Mouse (Mus musculus): ENCODE results near the gene Srf. TPM values are rescaled to one million over a fixed set of nuclear protein-coding genes. Genes with fewer than 3 reads are reported as not detected.

The Srf gene
- polyA plus RNA-seq (2014; fragmentation: Nextera tagmentation; extraction: Ambion mirVana): 5.6 and 9.2 TPM in 2 replicates

GRCm38 (mm10) chr17:46555673-46556583, at the start of gene Srf:
Srf (minus strand) TSS chr17:46556175.
- Histone ChIP-seq H3K4me3 (ENCODE audit: low read depth, low read length) (peak within 1 kb of the TSS; percentile 90), H3K36me3 (ENCODE audit: control insufficient read depth, insufficient read depth, low read length) (peaks cover 8% of the 10 kb centered on the region), H3K27me3 (replicated peaks; ENCODE audit: control insufficient read depth, insufficient read depth, low read length) (no peaks in the 10 kb centered on the region), H3K9me3 (ENCODE audit: control insufficient read depth, low read length) (no peaks in the 10 kb centered on the region), H3K4me2 (peak within 1 kb of the TSS; percentile 97), H3K27ac (ENCODE audit: low read depth, low read length) (peak within 1 kb of the TSS; percentile 88), H3K4me1 (replicated peaks; ENCODE audit: control insufficient read depth, insufficient read depth, low read length) (peaks cover 32% of the 10 kb centered on the region), H3K9ac (ENCODE audit: low read depth, low read length) (peak within 1 kb of the TSS; percentile 93)
- under 1% methylated on average over 87 of the region's 87 CpGs for WGBS
- ATAC-seq (replicated peaks; ENCODE audit: low FRiP score): peak; percentile 95
- peak; percentile 93 for DNase-seq (ENCODE audit: low spot score)

GRCm38 (mm10) chr17:46605126-46605525, 49.2 kb upstream of the Srf start:
- H3K27ac ChIP-seq (ENCODE audit: low read depth, low read length): no peak overlapping the region
- no peak for ATAC-seq (replicated peaks; ENCODE audit: low FRiP score)
- WGBS: 78% methylated on average over 5 of the region's 5 CpGs

DNA sequence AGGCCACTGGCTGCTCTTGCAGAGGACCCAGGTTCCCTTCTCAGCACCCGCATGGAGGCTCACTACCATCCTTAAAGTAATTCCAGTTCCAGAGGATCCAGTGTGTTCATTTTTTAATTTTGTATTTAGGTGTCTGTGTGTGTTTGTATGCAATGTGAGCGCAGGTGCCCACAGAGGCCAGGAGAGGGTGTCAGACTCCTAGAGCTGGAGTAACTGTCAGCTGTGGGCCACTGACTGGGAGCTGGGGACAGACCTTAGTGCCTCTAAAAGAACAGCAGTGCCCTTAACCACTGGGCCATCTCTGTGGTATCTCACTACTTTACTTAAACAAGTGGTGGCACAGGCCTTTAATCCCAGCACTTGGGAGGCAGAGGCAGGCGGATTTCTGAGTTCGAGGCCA, 47.3 kb upstream of the Srf start:
- WGBS: 90% methylated on average over 4 of the region's 4 CpGs
- Histone ChIP-seq H3K4me1 (replicated peaks; ENCODE audit: control insufficient read depth, insufficient read depth, low read length) (no peaks in the 10 kb centered on the region), H3K36me3 (ENCODE audit: control insufficient read depth, insufficient read depth, low read length) (no peaks in the 10 kb centered on the region), H3K9me3 (ENCODE audit: control insufficient read depth, low read length) (no peaks in the 10 kb centered on the region), H3K4me2 (no peak overlapping the region), H3K27ac (ENCODE audit: low read depth, low read length) (no peak overlapping the region), H3K27me3 (replicated peaks; ENCODE audit: control insufficient read depth, insufficient read depth, low read length) (no peaks in the 10 kb centered on the region), H3K4me3 (ENCODE audit: low read depth, low read length) (no peak overlapping the region), H3K9ac (ENCODE audit: low read depth, low read length) (no peak overlapping the region)
- ATAC-seq (replicated peaks; ENCODE audit: low FRiP score) (no peak), DNase-seq (ENCODE audit: low spot score) (no peak)

More at GRCm38 (mm10) chr17:46605126-46605525, 49.2 kb upstream of the Srf start:
- DNase-seq (ENCODE audit: low spot score): no peak
- Histone ChIP-seq H3K4me3 (ENCODE audit: low read depth, low read length) (no peak overlapping the region), H3K4me2 (no peak overlapping the region), H3K36me3 (ENCODE audit: control insufficient read depth, insufficient read depth, low read length) (no peaks in the 10 kb centered on the region), H3K27me3 (replicated peaks; ENCODE audit: control insufficient read depth, insufficient read depth, low read length) (no peaks in the 10 kb centered on the region), H3K9me3 (ENCODE audit: control insufficient read depth, low read length) (no peaks in the 10 kb centered on the region), H3K4me1 (replicated peaks; ENCODE audit: control insufficient read depth, insufficient read depth, low read length) (no peaks in the 10 kb centered on the region), H3K9ac (ENCODE audit: low read depth, low read length) (no peak overlapping the region)

DNA sequence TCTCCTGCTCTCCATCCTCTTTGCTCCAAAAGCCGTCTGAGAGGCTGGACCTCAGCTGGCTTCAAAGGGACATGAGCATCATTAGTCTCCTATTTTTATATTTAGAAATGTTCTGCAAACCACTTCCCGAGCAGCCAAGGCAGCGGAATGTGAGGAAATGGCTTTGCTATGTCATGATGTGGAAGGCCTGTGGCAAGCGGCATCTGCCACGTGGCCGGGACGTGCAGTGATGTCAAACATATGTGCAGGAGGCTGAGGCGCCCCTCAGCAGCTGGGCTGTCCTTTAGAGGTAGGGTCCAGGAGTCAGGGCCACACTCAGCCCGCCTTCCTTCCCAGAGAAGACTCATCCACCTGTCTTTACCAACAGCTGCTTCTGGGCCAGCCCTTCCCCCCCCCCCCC, 46.2 kb upstream of the Srf start:
- H3K4me1 ChIP-seq (replicated peaks; ENCODE audit: control insufficient read depth, insufficient read depth, low read length): no peaks in the 10 kb centered on the region
- no peak for DNase-seq (ENCODE audit: low spot score)
- ATAC-seq (replicated peaks; ENCODE audit: low FRiP score): no peak
- no peaks in the 10 kb centered on the region for H3K27me3 ChIP-seq (replicated peaks; ENCODE audit: control insufficient read depth, insufficient read depth, low read length)
- WGBS: 74% methylated on average over 9 of the region's 9 CpGs
- no peak overlapping the region for H3K9ac ChIP-seq (ENCODE audit: low read depth, low read length)
- H3K4me2 ChIP-seq: no peak overlapping the region
- H3K27ac ChIP-seq (ENCODE audit: low read depth, low read length): no peak overlapping the region; the same call in 1 of the 2 replicates
- no peaks in the 10 kb centered on the region for H3K9me3 ChIP-seq (ENCODE audit: control insufficient read depth, low read length)
- no peaks in the 10 kb centered on the region for H3K36me3 ChIP-seq (ENCODE audit: control insufficient read depth, insufficient read depth, low read length)
- no peak overlapping the region for H3K4me3 ChIP-seq (ENCODE audit: low read depth, low read length)

DNA sequence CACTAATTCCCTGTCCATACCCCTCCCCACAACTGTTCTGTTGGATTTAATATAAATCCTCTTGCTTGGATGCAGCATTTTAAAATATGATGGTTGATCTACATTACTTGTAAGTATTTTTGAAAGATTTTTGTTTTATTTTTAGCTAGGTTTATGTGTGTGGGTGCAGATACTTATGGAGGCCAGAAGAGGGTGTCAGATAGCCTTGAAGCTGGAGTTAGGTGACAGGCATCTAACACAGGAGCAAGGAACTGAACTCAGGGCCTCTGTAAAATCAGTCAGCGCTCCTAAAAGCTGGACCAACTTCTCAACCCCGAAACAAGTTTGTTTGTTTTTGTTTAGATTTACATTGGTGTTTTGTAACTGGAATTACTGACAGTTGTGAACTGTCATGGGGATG, 44.6 kb upstream of the Srf start:
- Histone ChIP-seq H3K4me2 (no peak overlapping the region), H3K36me3 (ENCODE audit: control insufficient read depth, insufficient read depth, low read length) (no peaks in the 10 kb centered on the region), H3K9me3 (ENCODE audit: control insufficient read depth, low read length) (no peaks in the 10 kb centered on the region), H3K4me3 (ENCODE audit: low read depth, low read length) (no peak overlapping the region), H3K27me3 (replicated peaks; ENCODE audit: control insufficient read depth, insufficient read depth, low read length) (no peaks in the 10 kb centered on the region), H3K4me1 (replicated peaks; ENCODE audit: control insufficient read depth, insufficient read depth, low read length) (no peaks in the 10 kb centered on the region), H3K27ac (ENCODE audit: low read depth, low read length) (no peak overlapping the region), H3K9ac (ENCODE audit: low read depth, low read length) (no peak overlapping the region)
- DNase-seq (ENCODE audit: low spot score): no peak
- WGBS: 86% methylated on average over 2 of the region's 2 CpGs
- ATAC-seq (replicated peaks; ENCODE audit: low FRiP score): no peak

GRCm38 (mm10) chr17:46598963-46599362, 43.0 kb upstream of the Srf start:
- Histone ChIP-seq H3K9me3 (ENCODE audit: control insufficient read depth, low read length) (no peaks in the 10 kb centered on the region), H3K4me1 (replicated peaks; ENCODE audit: control insufficient read depth, insufficient read depth, low read length) (peaks cover 6% of the 10 kb centered on the region; the same call in 1 of the 2 replicates), H3K27ac (ENCODE audit: low read depth, low read length) (no peak overlapping the region), H3K27me3 (replicated peaks; ENCODE audit: control insufficient read depth, insufficient read depth, low read length) (no peaks in the 10 kb centered on the region), H3K36me3 (ENCODE audit: control insufficient read depth, insufficient read depth, low read length) (no peaks in the 10 kb centered on the region), H3K4me3 (ENCODE audit: low read depth, low read length) (no peak overlapping the region), H3K9ac (ENCODE audit: low read depth, low read length) (no peak overlapping the region), H3K4me2 (no peak overlapping the region)
- ATAC-seq (replicated peaks; ENCODE audit: low FRiP score) (no peak), DNase-seq (ENCODE audit: low spot score) (no peak)
- WGBS: 75% methylated on average over 4 of the region's 4 CpGs

GRCm38 (mm10) chr17:46597956-46598355, 42.0 kb upstream of the Srf start:
- Histone ChIP-seq H3K4me1 (replicated peaks; ENCODE audit: control insufficient read depth, insufficient read depth, low read length) (peaks cover 6% of the 10 kb centered on the region; the same call in 1 of the 2 replicates), H3K9me3 (ENCODE audit: control insufficient read depth, low read length) (no peaks in the 10 kb centered on the region), H3K27ac (ENCODE audit: low read depth, low read length) (no peak overlapping the region), H3K4me3 (ENCODE audit: low read depth, low read length) (no peak overlapping the region), H3K36me3 (ENCODE audit: control insufficient read depth, insufficient read depth, low read length) (no peaks in the 10 kb centered on the region), H3K9ac (ENCODE audit: low read depth, low read length) (no peak overlapping the region), H3K4me2 (no peak overlapping the region), H3K27me3 (replicated peaks; ENCODE audit: control insufficient read depth, insufficient read depth, low read length) (no peaks in the 10 kb centered on the region)
- ATAC-seq (replicated peaks; ENCODE audit: low FRiP score) (no peak), DNase-seq (ENCODE audit: low spot score) (no peak)
- WGBS: 66% methylated on average over 11 of the region's 11 CpGs

DNA sequence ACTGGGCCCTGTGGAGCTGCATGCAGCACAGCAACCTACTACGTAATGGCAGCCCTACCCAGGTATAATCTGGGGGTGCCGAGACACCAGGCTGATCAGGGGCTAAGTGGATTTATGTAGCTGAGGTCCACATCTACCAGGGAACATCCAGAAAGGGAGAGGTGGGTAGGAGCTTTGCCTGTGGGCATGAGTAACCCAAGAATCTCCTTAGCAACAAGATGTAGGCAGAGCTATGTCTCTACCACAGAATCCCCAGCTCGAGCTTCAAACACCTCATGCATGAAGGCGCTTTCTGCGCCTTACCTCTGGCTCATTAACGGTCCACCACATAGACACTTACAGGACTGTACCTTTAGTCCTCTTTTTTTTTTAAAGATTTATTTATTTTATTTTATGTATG, 39.4 kb upstream of the Srf start:
- no peak overlapping the region for H3K4me2 ChIP-seq
- ATAC-seq (replicated peaks; ENCODE audit: low FRiP score): no peak
- H3K9ac ChIP-seq (ENCODE audit: low read depth, low read length): no peak overlapping the region
- H3K4me3 ChIP-seq (ENCODE audit: low read depth, low read length): no peak overlapping the region
- no peak overlapping the region for H3K27ac ChIP-seq (ENCODE audit: low read depth, low read length)
- no peaks in the 10 kb centered on the region for H3K9me3 ChIP-seq (ENCODE audit: control insufficient read depth, low read length)
- H3K27me3 ChIP-seq (replicated peaks; ENCODE audit: control insufficient read depth, insufficient read depth, low read length): no peaks in the 10 kb centered on the region
- whole genome bisulfite sequencing: 85% methylated on average over 6 of the region's 6 CpGs
- no peak for DNase-seq (ENCODE audit: low spot score)
- no peaks in the 10 kb centered on the region for H3K36me3 ChIP-seq (ENCODE audit: control insufficient read depth, insufficient read depth, low read length)
- H3K4me1 ChIP-seq (replicated peaks; ENCODE audit: control insufficient read depth, insufficient read depth, low read length): peaks cover 6% of the 10 kb centered on the region; the same call in 1 of the 2 replicates

GRCm38 (mm10) chr17:46594606-46595005, 38.6 kb upstream of the Srf start:
- DNase-seq (ENCODE audit: low spot score): no peak

More at GRCm38 (mm10) chr17:46594606-46595005, 38.6 kb upstream of the Srf start:
- no peaks in the 10 kb centered on the region for H3K27me3 ChIP-seq (replicated peaks; ENCODE audit: control insufficient read depth, insufficient read depth, low read length)
- whole genome bisulfite sequencing: 56% methylated on average over 9 of the region's 9 CpGs
- no peak overlapping the region for H3K27ac ChIP-seq (ENCODE audit: low read depth, low read length)
- H3K9me3 ChIP-seq (ENCODE audit: control insufficient read depth, low read length): no peaks in the 10 kb centered on the region
- no peak overlapping the region for H3K4me3 ChIP-seq (ENCODE audit: low read depth, low read length)
- no peak overlapping the region for H3K4me2 ChIP-seq
- H3K9ac ChIP-seq (ENCODE audit: low read depth, low read length): no peak overlapping the region
- peaks cover 8% of the 10 kb centered on the region; the same call in 1 of the 2 replicates for H3K4me1 ChIP-seq (replicated peaks; ENCODE audit: control insufficient read depth, insufficient read depth, low read length)
- H3K36me3 ChIP-seq (ENCODE audit: control insufficient read depth, insufficient read depth, low read length): peaks cover 2% of the 10 kb centered on the region; the same call in 1 of the 2 replicates
- ATAC-seq (replicated peaks; ENCODE audit: low FRiP score): no peak
